ENCODE assay signal across 14 mouse cellular contexts in the genomic region with DNA sequence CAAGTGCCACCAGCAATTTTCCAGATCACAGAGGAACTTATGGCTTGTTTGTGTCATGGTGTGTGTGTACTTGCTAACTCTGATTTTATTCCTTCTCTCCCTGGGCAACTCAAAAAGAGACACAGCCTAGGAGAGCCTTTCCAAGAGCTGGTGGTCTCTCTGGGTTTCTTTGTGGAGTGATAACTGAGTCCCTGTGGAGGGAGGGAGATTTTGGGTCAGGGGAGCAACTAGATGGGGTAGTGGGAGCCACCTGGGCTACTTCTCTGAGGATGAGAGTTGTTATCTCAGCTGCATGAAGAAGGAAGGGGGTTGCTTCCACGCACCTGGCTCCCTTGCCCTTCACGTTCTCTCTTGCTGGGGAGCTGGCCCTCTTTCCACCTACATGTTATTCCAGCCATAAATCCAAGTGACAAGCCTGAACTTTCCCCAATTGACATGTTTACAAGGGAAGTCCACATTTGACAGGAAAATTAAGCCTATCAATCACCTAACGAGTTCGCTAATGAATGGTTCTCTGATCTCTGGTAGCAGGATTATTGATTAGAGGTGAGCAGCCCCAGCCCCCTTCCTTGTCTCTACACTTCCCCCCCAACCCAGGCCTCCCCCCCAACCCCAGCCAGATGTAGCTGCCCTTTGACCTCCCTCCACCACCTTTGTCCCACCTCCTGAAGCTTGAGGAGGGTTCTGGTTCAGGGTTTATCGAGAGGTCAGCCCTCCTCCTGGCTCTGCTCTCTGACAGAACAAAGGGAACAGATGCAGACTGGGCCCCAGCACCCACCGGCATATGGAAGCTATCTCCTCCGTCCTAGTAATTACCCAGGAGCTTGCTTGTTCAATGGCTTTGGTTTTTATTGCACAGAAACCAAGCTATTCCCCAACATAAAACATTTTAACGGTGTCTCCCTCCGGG.
DNase-seq lines count a peak whose midpoint lies in the region; ATAC-seq and TF ChIP-seq lines count a peak whose summit lies in the region.
"Had no signal": no experiment of that assay in that cellular context is flagged by ENCODE, and none has a peak within 500 bp of the region (broad histone marks: within the 10 kb centered on the region; RNA-seq: fewer than 3 reads in every experiment).

No protein-coding gene starts in this region.

- H3K9ac ChIP-seq in intestine, embryonic 14.5 days (ENCODE audit: low read length): no peak overlapping the region
- no peak overlapping the region for H3K9ac ChIP-seq in intestine, postnatal 0 days (ENCODE audit: low read depth, low read length)
- H3K9ac ChIP-seq in intestine, embryonic 16.5 days (ENCODE audit: low read depth, low read length): no peak overlapping the region
- H3K9ac ChIP-seq in neural tube, embryonic 14.5 days (replicated peaks; ENCODE audit: low read depth, low read length): no peak overlapping the region
- H3K9ac ChIP-seq: heart, embryonic 15.5 days; liver, embryonic 13.5 days had no signal

- no peak overlapping the region for H3K4me3 ChIP-seq in intestine, embryonic 14.5 days (ENCODE audit: low read depth, low read length)
- H3K4me3 ChIP-seq in intestine, postnatal 0 days (ENCODE audit: low read depth, low read length): no peak overlapping the region
- H3K4me3 ChIP-seq in intestine, embryonic 16.5 days (ENCODE audit: low read length): no peak overlapping the region
- H3K4me3 ChIP-seq in neural tube, embryonic 14.5 days (ENCODE audit: low read depth, low read length): no peak overlapping the region
- H3K4me3 ChIP-seq: heart, embryonic 15.5 days; layer of hippocampus, adult 2 months; liver, embryonic 13.5 days; myocyte had no signal

- H3K36me3 ChIP-seq in intestine, embryonic 14.5 days (ENCODE audit: control insufficient read depth, insufficient read depth, low read length): no peaks in the 10 kb centered on the region
- no peaks in the 10 kb centered on the region for H3K36me3 ChIP-seq in intestine, postnatal 0 days (ENCODE audit: control insufficient read depth, insufficient read depth)
- no peaks in the 10 kb centered on the region for H3K36me3 ChIP-seq in intestine, embryonic 16.5 days (ENCODE audit: control insufficient read depth, insufficient read depth, low read length)
- H3K36me3 ChIP-seq in neural tube, embryonic 14.5 days (ENCODE audit: control insufficient read depth, insufficient read depth, low read length): no peaks in the 10 kb centered on the region
- H3K36me3 ChIP-seq: heart, embryonic 15.5 days; liver, embryonic 13.5 days had no signal

- 17% methylated on average over 9 of the region's 9 CpGs for WGBS in intestine, embryonic 14.5 days
- WGBS in intestine, postnatal 0 days: 19% methylated on average over 9 of the region's 9 CpGs
- 19% methylated on average over 9 of the region's 9 CpGs for WGBS in intestine, embryonic 16.5 days
- 9% methylated on average over 9 of the region's 9 CpGs for WGBS in neural tube, embryonic 14.5 days

- ATAC-seq in intestine, embryonic 14.5 days (replicated peaks; ENCODE audit: low FRiP score, low TSS enrichment, low read depth): peak; percentile 80
- no peak for ATAC-seq in intestine, postnatal 0 days
- peak; percentile 76 for ATAC-seq in intestine, embryonic 16.5 days
- ATAC-seq in neural tube, embryonic 14.5 days (ENCODE audit: low read depth): peak; percentile 49; the same call in 1 of the 2 replicates

- no peak for TF ChIP-seq CTCF in intestine, postnatal 0 days (IDR thresholded peaks at IDR 0.05; ENCODE audit: low read depth)

- DNase-seq in intestine, embryonic 14.5 days (ENCODE audit: low spot score): peak; percentile 61
- peak; percentile 83 for DNase-seq in embryo, embryonic 11 days
- DNase-seq in ovary, adult 18-20 months (ENCODE audit: low spot score): no peak
- no peak for DNase-seq in thymus, postnatal 36 days
- DNase-seq: adrenal gland, postnatal 14 days; liver, embryonic 13.5 days; lung, postnatal 10 days; thymus, postnatal 4 days had no signal

- no peaks in the 10 kb centered on the region for H3K27me3 ChIP-seq in intestine, embryonic 14.5 days (replicated peaks; ENCODE audit: control insufficient read depth, insufficient read depth, low read length)
- H3K27me3 ChIP-seq in intestine, postnatal 0 days (replicated peaks; ENCODE audit: control insufficient read depth, insufficient read depth, low read length): no peaks in the 10 kb centered on the region
- no peaks in the 10 kb centered on the region for H3K27me3 ChIP-seq in intestine, embryonic 16.5 days (replicated peaks; ENCODE audit: control insufficient read depth, insufficient read depth, low read length)
- no peaks in the 10 kb centered on the region for H3K27me3 ChIP-seq in neural tube, embryonic 14.5 days (ENCODE audit: control insufficient read depth, insufficient read depth, low read length)
- H3K27me3 ChIP-seq: liver, embryonic 13.5 days had no signal

- H3K4me2 ChIP-seq in intestine, embryonic 14.5 days (ENCODE audit: low read length): no peak overlapping the region
- H3K4me2 ChIP-seq in intestine, postnatal 0 days (replicated peaks; ENCODE audit: low read depth): no peak overlapping the region
- H3K4me2 ChIP-seq in intestine, embryonic 16.5 days (ENCODE audit: low read depth, low read length): no peak overlapping the region
- no peak overlapping the region for H3K4me2 ChIP-seq in neural tube, embryonic 14.5 days (ENCODE audit: low read depth, low read length)
- H3K4me2 ChIP-seq: heart, embryonic 15.5 days; liver, embryonic 13.5 days had no signal

- no peaks in the 10 kb centered on the region for H3K9me3 ChIP-seq in intestine, embryonic 14.5 days (ENCODE audit: control insufficient read depth, low read length)
- no peaks in the 10 kb centered on the region for H3K9me3 ChIP-seq in intestine, postnatal 0 days (ENCODE audit: control insufficient read depth)
- H3K9me3 ChIP-seq in intestine, embryonic 16.5 days (ENCODE audit: control insufficient read depth, low read length): no peaks in the 10 kb centered on the region
- H3K9me3 ChIP-seq in neural tube, embryonic 14.5 days (ENCODE audit: control insufficient read depth, low read length): no peaks in the 10 kb centered on the region
- H3K9me3 ChIP-seq: heart, embryonic 15.5 days; liver, embryonic 13.5 days had no signal

- H3K4me1 ChIP-seq in intestine, embryonic 14.5 days (replicated peaks; ENCODE audit: control insufficient read depth, insufficient read depth, low read length): peaks cover 18% of the 10 kb centered on the region
- peaks cover 3% of the 10 kb centered on the region; the same call in 1 of the 2 replicates for H3K4me1 ChIP-seq in intestine, postnatal 0 days (replicated peaks; ENCODE audit: control insufficient read depth, insufficient read depth, low read length)
- H3K4me1 ChIP-seq in intestine, embryonic 16.5 days (ENCODE audit: control insufficient read depth, insufficient read depth, low read length): peaks cover 15% of the 10 kb centered on the region
- H3K4me1 ChIP-seq in neural tube, embryonic 14.5 days (ENCODE audit: control insufficient read depth, insufficient read depth, low read length): peaks cover 5% of the 10 kb centered on the region
- H3K4me1 ChIP-seq: heart, embryonic 15.5 days; liver, embryonic 13.5 days had no signal

- no peak overlapping the region for H3K27ac ChIP-seq in intestine, embryonic 14.5 days (ENCODE audit: low read depth)
- H3K27ac ChIP-seq in intestine, postnatal 0 days (ENCODE audit: low read depth, low read length): no peak overlapping the region
- no peak overlapping the region for H3K27ac ChIP-seq in intestine, embryonic 16.5 days (ENCODE audit: low read length)
- H3K27ac ChIP-seq in neural tube, embryonic 14.5 days (ENCODE audit: low read depth, low read length): no peak overlapping the region
- H3K27ac ChIP-seq: heart, embryonic 15.5 days; layer of hippocampus, adult 2 months; liver, embryonic 13.5 days had no signal

Comparison
In these comparisons a context has a peak if more than half of its experiments do, and no peak if none do; other contexts are left out.
1. DNase-seq: peak in intestine, embryonic 14.5 days (single experiment) and embryo, embryonic 11 days (single experiment); none in ovary, adult 18-20 months (single experiment) and thymus, postnatal 36 days (0 of 2).